Mouse (Mus musculus) cerebellum, adult 2 months (tissue): ENCODE measurements around the gene Lbp. TPM values are rescaled to one million over a fixed set of nuclear protein-coding genes. Genes with fewer than 3 reads are reported as not detected.

Source experiments
- DNase-seq, 2 experiments: peaks; one replicate each; pipeline ENCODE4 v3.0.0; 2021
- H3K27ac ChIP-seq: fragments of 200-500 bp; 2 replicates; pipeline ENCODE4 v1.5.1; 2012; ENCODE audit warnings: low read length, control low read depth, inconsistent platforms; ENCODE audit not compliant: insufficient read depth
- H3K27me3 ChIP-seq: fragments of 200-500 bp; 2 replicates; pipeline ENCODE4 v1.6.1; 2012; ENCODE audit warnings: inconsistent platforms, mild to moderate bottlenecking, low read length, moderate library complexity; ENCODE audit not compliant: control insufficient read depth, insufficient read depth
- H3K4me1 ChIP-seq: fragments of 200-500 bp; 2 replicates; pipeline ENCODE4 v1.6.1; 2011; ENCODE audit warnings: low read length; ENCODE audit not compliant: control insufficient read depth, insufficient read depth
- H3K4me3 ChIP-seq: fragments of 200-500 bp; replicated peaks from 2 replicates; pipeline ENCODE3; 2011; ENCODE audit warnings: mild to moderate bottlenecking, low read depth, low read length, control low read depth; ENCODE audit not compliant: insufficient read depth
- CTCF ChIP-seq: fragments of 200-500 bp; IDR thresholded peaks from 2 replicates; pipeline ENCODE4 v1.5.1; 2011; ENCODE audit warnings: low read depth, mild to moderate bottlenecking, control low read depth, low read length, moderate library complexity, borderline replicate concordance; ENCODE audit not compliant: insufficient read depth
- POLR2A ChIP-seq: fragments of 200-500 bp; IDR thresholded peaks from 2 replicates; pipeline ENCODE4 v1.6.1; 2011; ENCODE audit warnings: low read length, control low read depth, borderline replicate concordance; ENCODE audit not compliant: insufficient read depth
- WGBS: fragments of 180-500 bp; shearing (Covaris S2); methylation state at CpG from one replicate; pipeline ENCODE4 v1.1.7; 2018; 5-methylcytosine and 5-hydroxymethylcytosine counted together
- polyA plus RNA-seq: library from polyadenylated mRNA; depleted of rRNA; stranded (reverse); fragments of >200 nt; gene quantifications from 2 replicates; pipeline ENCODE4 v1.2.3, GENCODE M21; 2012; rRNA removed

Lbp gene
- polyA plus RNA-seq, 1 experiment: 2.8 TPM

GRCm38 (mm10) chr2:158370173-158370550 lies 63.9 kb downstream of the Lbp start:
- no peak for DNase-seq
- Histone ChIP-seq H3K4me1 (no peaks in the 10 kb centered on the region), H3K27me3 (no peaks in the 10 kb centered on the region), H3K27ac (no peak overlapping the region), H3K4me3 (no peak overlapping the region)
- no peak for TF ChIP-seq POLR2A
- TF ChIP-seq CTCF: no peak
- 23% methylated on average over 5 of the region's 5 CpGs for WGBS

DNA sequence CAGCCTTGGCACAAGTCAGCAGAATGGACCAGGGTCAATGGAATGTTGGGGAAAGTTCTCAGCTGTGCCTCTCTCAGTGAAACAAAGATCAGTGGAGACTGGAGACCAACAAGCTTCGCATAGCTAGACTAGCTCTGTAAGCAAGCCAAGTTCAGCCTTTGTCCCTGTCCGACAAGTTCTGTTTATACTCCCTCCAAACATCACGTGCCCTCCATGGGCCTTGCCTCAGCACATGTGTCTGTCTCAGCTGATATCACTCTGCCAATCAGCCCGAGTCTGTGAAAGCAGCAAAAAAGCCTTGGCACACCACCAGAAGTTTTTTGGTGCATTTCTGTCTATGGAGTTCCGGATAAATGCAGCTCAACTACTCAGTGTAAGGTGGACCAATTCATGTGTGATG lies 66.8 kb downstream of the Lbp start:
- Histone ChIP-seq H3K27ac (no peak overlapping the region), H3K4me3 (no peak overlapping the region), H3K27me3 (no peaks in the 10 kb centered on the region), H3K4me1 (no peaks in the 10 kb centered on the region)
- no peak for TF ChIP-seq CTCF
- no peak for TF ChIP-seq POLR2A
- no peak for DNase-seq
- 45% methylated on average over 5 of the region's 5 CpGs for WGBS

- Histone ChIP-seq H3K27me3 (no peaks in the 10 kb centered on the region), H3K27ac (no peak overlapping the region), H3K4me1 (no peaks in the 10 kb centered on the region), H3K4me3 (no peak overlapping the region)
- TF ChIP-seq POLR2A: no peak
- no peak for TF ChIP-seq CTCF
- 70% methylated on average over 7 of the region's 7 CpGs for WGBS
- DNase-seq: no peak
Observed at GRCm38 (mm10) chr2:158373516-158373915, 67.2 kb downstream of the Lbp start.

GRCm38 (mm10) chr2:158375443-158376122 lies 69.3 kb downstream of the Lbp start, which contains the start of gene Snhg11:
Gene Snhg11 (plus strand): TSS chr2:158375638.
- H3K27ac ChIP-seq: peak within 1 kb of the TSS; percentile 77
- DNase-seq: peak; percentile 91
- 2% methylated on average over 36 of the region's 36 CpGs for WGBS
- H3K27me3 ChIP-seq: no peaks in the 10 kb centered on the region
- H3K4me1 ChIP-seq: no peaks in the 10 kb centered on the region
- H3K4me3 ChIP-seq: peak within 1 kb of the TSS; percentile 78
- peak; percentile 68 for TF ChIP-seq CTCF
- peak; percentile 89 for TF ChIP-seq POLR2A

- Histone ChIP-seq H3K27ac (peak overlapping the region; percentile 77), H3K27me3 (no peaks in the 10 kb centered on the region), H3K4me1 (no peaks in the 10 kb centered on the region), H3K4me3 (peak overlapping the region; percentile 78)
- TF ChIP-seq POLR2A (no peak), CTCF (no peak)
- WGBS: 22% methylated on average over 12 of the region's 12 CpGs
- DNase-seq: peak in 1 of 2 experiments; percentile 40
Observed at GRCm38 (mm10) chr2:158376123-158376687, 69.9 kb downstream of the Lbp start.

- WGBS: 50% methylated on average over 7 of the region's 7 CpGs
- Histone ChIP-seq H3K27ac (peak overlapping the region; percentile 77; the same call in 1 of the 2 replicates), H3K4me3 (peak overlapping the region; percentile 78), H3K4me1 (no peaks in the 10 kb centered on the region), H3K27me3 (no peaks in the 10 kb centered on the region)
- TF ChIP-seq POLR2A (no peak), CTCF (no peak)
- DNase-seq: peak; percentile 58 to 59
Observed at GRCm38 (mm10) chr2:158376798-158377197, 70.5 kb downstream of the Lbp start.

GRCm38 (mm10) chr2:158377811-158378210 lies 71.5 kb downstream of the Lbp start:
- Histone ChIP-seq H3K27ac (no peak overlapping the region), H3K4me1 (no peaks in the 10 kb centered on the region), H3K27me3 (no peaks in the 10 kb centered on the region), H3K4me3 (peak overlapping the region; percentile 17)
- no peak for TF ChIP-seq POLR2A
- peak in 1 of 2 experiments; percentile 35 for DNase-seq
- WGBS: 74% methylated on average over 1 of the region's 1 CpGs

- DNase-seq: peak; percentile 54 to 61
- peak overlapping the region; percentile 17 for H3K4me3 ChIP-seq
- 41% methylated on average over 13 of the region's 13 CpGs for WGBS
Observed at GRCm38 (mm10) chr2:158379354-158380078, 73.2 kb downstream of the Lbp start.

More at GRCm38 (mm10) chr2:158379354-158380078, 73.2 kb downstream of the Lbp start:
- H3K27me3 ChIP-seq: no peaks in the 10 kb centered on the region
- H3K4me1 ChIP-seq: no peaks in the 10 kb centered on the region
- TF ChIP-seq POLR2A: 0 out of 2 replicates have a peak, but pooled peaks have one; percentile 8
- peak; percentile 68 for TF ChIP-seq CTCF
- H3K27ac ChIP-seq: no peak overlapping the region

Other genes starting within 250 kb of the Lbp start
- 7.8 TPM in 2 replicates for gene Tgm2, start 160.1 kb upstream of the Lbp start, polyA plus RNA-seq
- gene D630003M21Rik, start 77.3 kb upstream of the Lbp start, polyA plus RNA-seq: 2.3 and 2.4 TPM in 2 replicates
- gene Bpi, start 48.4 kb upstream of the Lbp start, polyA plus RNA-seq: not detected in 2 replicates
- 1,048 and 1,100 TPM in 2 replicates for gene Snhg11, start 69.1 kb downstream of the Lbp start, polyA plus RNA-seq
- gene Ralgapb, start 103.4 kb downstream of the Lbp start, polyA plus RNA-seq: 53.3 and 54.4 TPM in 2 replicates
- gene Adig, start 196.1 kb downstream of the Lbp start, polyA plus RNA-seq: 0.43 TPM in 1 of 2 replicates, not detected in the other
- gene Arhgap40, start 206.3 kb downstream of the Lbp start, polyA plus RNA-seq: 0.16 and 0.20 TPM in 2 replicates